Mouse (Mus musculus) liver, postnatal 0 days (tissue): ENCODE data around the gene Ssna1.

Source experiments
- CTCF ChIP-seq: sonication (generic); IDR thresholded peaks from 2 replicates; pipeline ENCODE4 v1.5.1; 2016; ENCODE audit warnings: antibody characterized with exemption, low read depth
- EP300 ChIP-seq: IDR thresholded peaks from 2 replicates; pipeline ENCODE4 v1.6.1; 2016; ENCODE audit warnings: antibody characterized with exemption, low read depth, mild to moderate bottlenecking

DNA sequence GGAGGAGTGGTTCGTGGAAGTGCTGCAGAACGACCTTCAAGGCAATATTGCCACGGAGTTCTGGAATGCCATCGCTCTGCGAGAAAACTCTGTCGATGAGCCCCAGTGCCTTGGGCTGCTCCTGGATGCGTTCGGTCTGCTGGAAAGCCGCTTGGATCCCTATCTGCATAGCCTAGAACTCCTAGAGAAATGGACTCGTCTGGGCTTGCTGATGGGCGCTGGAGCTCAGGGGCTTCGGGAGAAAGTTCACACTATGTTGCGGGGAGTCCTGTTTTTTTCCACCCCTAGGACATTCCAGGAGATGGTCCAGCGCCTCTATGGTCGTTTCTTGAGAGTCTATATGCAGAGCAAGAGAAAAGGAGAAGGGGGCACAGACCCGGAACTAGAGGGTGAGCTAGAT, 772 bp upstream of the Ssna1 start:
- TF ChIP-seq EP300 (no peak), CTCF (no peak)
